Mouse (Mus musculus): ENCODE measurements around the gene Zdhhc9.

DNA sequence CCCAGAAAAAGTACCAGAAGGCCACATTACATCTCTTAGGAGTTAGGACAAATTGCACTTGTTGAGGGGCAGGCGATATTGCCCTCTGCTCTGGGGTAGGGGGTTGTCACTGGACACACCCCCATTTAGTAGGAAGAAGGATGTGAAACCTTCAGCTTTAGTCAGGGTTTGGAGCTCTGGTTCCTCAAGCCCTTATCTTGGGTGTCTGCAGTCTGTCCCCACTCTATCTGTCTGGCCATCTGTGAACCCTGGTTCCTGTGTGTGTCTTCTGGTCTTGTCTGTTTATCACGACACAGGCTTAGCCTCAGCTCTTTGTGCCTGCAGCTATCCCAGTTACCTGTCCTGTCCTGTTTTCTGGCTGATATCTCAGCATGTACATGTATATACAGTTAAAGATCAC lies 55.3 kb downstream of the Zdhhc9 start:
- no peak for TF ChIP-seq CTCF (conservative IDR thresholded peaks at IDR 0.05; ENCODE audit: low read length)
- no peak for TF ChIP-seq POU5F1 (IDR thresholded peaks at IDR 0.05; ENCODE audit: borderline replicate concordance, low read length)
- no peak for TF ChIP-seq NANOG (IDR thresholded peaks at IDR 0.05; ENCODE audit: borderline replicate concordance, low read length)
